Mouse (Mus musculus) brain, embryonic 18.5 days (tissue): ENCODE data around the gene Cdh10.

Source experiments
- DNase-seq: peaks from one replicate; pipeline ENCODE4 v3.0.0-alpha.2; 2012; ENCODE audit warnings: low read depth, low spot score

Cdh10 gene

DNA sequence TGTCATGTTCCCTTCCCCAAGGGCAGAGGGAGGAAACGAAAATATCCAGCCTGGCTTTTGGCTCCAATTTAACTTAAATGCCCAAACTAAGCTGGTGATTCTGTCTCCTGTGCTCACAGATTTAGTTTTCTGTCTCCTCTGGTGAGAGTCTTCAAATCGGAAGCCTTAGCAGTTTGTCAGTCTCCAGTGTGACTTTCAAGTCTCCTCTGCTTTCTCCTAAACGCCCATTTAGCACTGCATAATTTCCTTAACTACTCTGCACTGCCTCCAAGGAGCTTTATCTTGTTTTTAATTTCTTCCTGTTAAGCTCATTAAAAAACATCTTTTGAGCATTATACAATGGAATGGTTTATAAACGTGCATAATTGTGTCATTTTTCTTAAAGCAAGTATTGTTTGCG is 156.3 kb downstream of the Cdh10 start:
- DNase-seq: no peak

DNA sequence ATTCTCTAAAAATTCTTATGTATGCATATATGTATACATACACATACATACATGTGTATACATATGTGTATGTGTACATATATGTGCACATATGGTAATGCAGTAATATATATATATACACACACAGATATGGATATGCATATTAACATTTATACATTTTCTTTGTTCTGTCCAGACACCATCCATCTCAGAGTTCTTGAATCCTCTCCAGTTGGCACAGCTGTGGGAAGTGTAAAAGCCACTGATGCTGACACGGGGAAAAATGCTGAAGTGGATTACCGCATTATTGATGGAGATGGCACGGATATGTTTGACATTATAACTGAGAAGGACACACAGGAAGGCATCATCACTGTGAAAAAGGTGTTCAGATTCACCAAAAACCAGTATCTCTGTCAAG is 166.1 kb downstream of the Cdh10 start:
- no peak for DNase-seq

DNA sequence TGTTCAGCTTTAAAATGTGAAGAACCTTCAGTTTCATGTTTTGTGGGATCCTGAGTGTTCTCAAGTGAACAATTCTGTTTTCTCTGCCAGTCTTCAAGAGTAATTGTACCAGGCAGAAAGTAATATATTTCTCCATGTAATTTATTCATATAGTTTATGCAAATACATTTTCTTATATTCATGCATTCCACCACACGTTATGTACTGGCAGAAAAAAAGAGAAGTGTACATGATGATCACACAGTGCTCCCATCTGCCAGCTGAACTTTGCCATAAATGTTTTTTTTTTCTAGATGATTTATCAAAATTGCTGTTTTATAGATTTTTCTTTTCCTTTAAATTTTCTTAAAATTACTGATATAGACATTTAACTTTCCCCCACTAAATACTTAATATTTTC is 168.9 kb downstream of the Cdh10 start:
- no peak for DNase-seq

DNA sequence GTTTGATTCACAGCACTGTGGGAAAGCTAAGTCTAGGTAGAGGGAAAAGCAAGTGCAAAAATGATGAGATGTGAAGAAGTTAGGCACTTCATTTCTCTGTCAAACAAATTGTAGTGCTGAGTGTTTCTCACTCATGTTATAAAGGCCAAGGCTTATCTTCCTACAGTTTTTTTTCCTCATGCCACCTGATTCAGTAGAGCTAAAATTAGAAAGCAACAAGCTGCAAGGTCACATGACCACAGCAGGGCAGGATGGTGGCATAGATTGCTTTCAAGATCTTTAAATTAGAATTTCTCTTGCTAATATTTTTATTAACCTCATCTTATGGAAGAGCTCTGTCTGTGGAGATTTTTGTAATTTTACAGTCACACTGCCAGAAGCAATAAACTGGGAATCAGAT is 174.8 kb downstream of the Cdh10 start:
- no peak for DNase-seq

DNA sequence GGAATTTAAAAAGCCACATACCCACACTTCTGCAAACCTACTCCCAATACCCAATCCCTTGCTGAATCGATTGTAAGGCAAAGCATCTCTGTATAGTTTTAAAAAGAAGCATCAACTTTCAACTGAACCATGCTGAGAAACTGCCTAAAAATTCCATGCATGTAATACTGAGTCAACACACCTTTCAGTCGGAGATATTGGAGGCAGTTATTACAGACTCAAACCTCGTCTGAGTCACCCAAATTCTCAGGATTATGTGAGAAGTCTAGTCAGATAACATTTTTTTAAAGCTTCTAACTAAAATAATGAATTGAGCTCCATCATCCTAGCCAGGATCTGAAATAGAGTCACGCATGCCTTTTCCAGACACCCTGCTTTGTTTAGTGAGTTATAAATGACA is 175.5 kb downstream of the Cdh10 start:
- DNase-seq: no peak

DNA sequence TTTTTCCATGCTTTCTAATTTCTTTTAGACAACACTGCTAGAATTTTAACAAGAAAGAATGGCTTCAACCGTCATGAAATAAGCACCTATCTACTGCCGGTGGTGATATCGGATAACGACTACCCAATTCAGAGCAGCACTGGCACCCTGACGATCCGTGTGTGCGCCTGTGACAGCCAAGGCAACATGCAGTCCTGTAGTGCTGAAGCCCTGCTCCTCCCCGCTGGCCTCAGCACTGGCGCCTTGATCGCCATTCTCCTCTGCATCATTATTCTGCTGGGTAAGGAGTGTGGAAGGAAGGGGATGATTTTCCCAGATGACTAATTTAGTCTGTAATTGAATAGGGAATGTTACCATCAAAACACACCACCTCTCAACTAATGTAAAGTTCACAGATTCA is 192.1 kb downstream of the Cdh10 start:
- DNase-seq: no peak

DNA sequence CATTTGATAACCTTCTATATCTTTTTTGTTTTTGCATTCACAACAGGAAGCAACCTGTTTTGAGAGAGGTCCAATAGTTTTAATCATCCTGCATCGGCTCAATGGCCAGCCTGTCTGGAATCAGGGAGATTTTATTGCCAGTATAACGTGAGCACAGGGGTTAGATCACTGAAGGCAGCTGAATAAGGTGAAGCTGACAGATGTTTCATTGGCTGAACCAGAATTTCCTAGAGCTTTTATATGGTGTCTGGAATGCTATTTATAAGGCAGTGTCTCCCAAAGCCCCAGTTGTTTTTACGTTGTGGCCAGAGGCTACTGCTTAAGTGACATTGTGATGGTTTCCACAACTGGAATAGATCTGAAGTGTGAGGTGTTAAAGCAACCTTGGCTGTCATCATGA is 214.2 kb downstream of the Cdh10 start:
- no peak for DNase-seq

DNA sequence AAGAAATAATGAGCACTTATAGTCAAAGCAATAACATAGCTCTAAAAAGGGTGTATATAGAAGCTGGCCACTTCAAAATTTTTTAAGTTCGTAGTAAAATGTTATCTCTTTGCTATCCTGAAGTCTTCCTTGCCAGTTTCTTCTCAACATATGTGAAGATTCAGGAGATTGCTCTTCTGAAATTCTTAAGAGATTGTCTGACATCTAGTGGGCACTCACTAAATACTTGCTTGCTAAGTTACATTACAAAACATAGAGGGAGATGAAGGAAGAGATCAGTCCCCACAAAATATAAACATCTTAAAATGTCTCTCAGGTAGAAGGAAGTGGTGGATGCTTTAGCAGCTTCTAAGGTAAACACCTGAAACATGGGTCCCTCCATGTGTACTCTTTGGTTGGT is 221.3 kb downstream of the Cdh10 start:
- peak; percentile 26 for DNase-seq
